Mouse (Mus musculus) CH12.LX (cell line): ENCODE results near the gene Dedd. TPM values are rescaled to one million over a fixed set of nuclear protein-coding genes. Genes with fewer than 3 reads are reported as not detected.

ENCODE experiments used
- DNase-seq: peaks from one replicate; pipeline ENCODE4 v3.0.0-alpha.2; 2013; ENCODE audit errors: extremely low read depth
- H3K27ac ChIP-seq: 2 replicates; pipeline ENCODE4 v1.5.1; 2012; ENCODE audit warnings: low read depth, mild to moderate bottlenecking, control low read depth, moderate library complexity; ENCODE audit not compliant: insufficient read depth
- H3K27me3 ChIP-seq: replicated peaks from 2 replicates; pipeline ENCODE3; 2012; ENCODE audit warnings: inconsistent platforms
- H3K36me3 ChIP-seq, 2 experiments: replicated peaks in 1 of 2; 2 replicates each; pipeline versions ENCODE3 to v1.6.1; 2012; ENCODE audit warnings: inconsistent platforms in 1 of 2, low read length in 1 of 2, mild to moderate bottlenecking in 1 of 2, mixed read lengths in 1 of 2, moderate library complexity in 1 of 2; ENCODE audit not compliant: control insufficient read depth in 1 of 2, insufficient read depth in 1 of 2
- H3K4me1 ChIP-seq, 2 experiments: 2 replicates each; pipeline ENCODE4 v1.6.1; 2012; ENCODE audit warnings: inconsistent platforms in 1 of 2, moderate library complexity in 1 of 2; ENCODE audit not compliant: insufficient read depth in 2 of 2, control insufficient read depth in 1 of 2
- H3K4me2 ChIP-seq: 2 replicates; pipeline ENCODE4 v1.6.1; 2012; ENCODE audit warnings: low read depth, mild to moderate bottlenecking, control low read depth; ENCODE audit not compliant: poor library complexity, insufficient read depth, severe bottlenecking
- H3K4me3 ChIP-seq, 3 experiments: fragments of 150-350 bp in 1 of 3; sonication (generic) in 1 of 3; replicated peaks in 1 of 3; 2 replicates each; pipeline versions ENCODE3 to v1.5.1; 2011 to 2012; ENCODE audit warnings: low read depth in 2 of 3, low read length in 2 of 3, mild to moderate bottlenecking in 2 of 3, moderate library complexity in 2 of 3, control low read depth in 1 of 3, improper control_type of control experiment in 1 of 3, inconsistent platforms in 1 of 3, mixed read lengths in 1 of 3; ENCODE audit not compliant: poor library complexity in 1 of 3
- H3K79me2 ChIP-seq: replicated peaks from 2 replicates; pipeline ENCODE4 v1.6.1; 2012; ENCODE audit warnings: mild to moderate bottlenecking, moderate library complexity; ENCODE audit not compliant: control insufficient read depth, poor library complexity, insufficient read depth, severe bottlenecking; ENCODE audit errors: extremely low read depth
- H3K9ac ChIP-seq: 2 replicates; pipeline ENCODE4 v1.6.1; 2012; ENCODE audit warnings: low read depth, mild to moderate bottlenecking, control low read depth, moderate library complexity; ENCODE audit not compliant: insufficient read depth
- H3K9me3 ChIP-seq: replicated peaks from 2 replicates; pipeline ENCODE3; 2012; ENCODE audit warnings: low read length, inconsistent platforms, mixed read lengths
- CHD1 ChIP-seq: IDR thresholded peaks from 2 replicates; pipeline ENCODE4 v1.6.1; 2012; ENCODE audit warnings: low read depth, low read length, improper control_type of control experiment, inconsistent platforms
- CHD2 ChIP-seq: IDR thresholded peaks from 2 replicates; pipeline ENCODE4 v1.6.1; 2011; ENCODE audit warnings: low read length, improper control_type of control experiment
- CTCF ChIP-seq, 2 experiments: IDR thresholded peaks in 1 of 2; conservative IDR thresholded peaks in 1 of 2; 2 replicates each; pipeline ENCODE4 v1.5.1; 2011 to 2012; ENCODE audit warnings: low read depth in 2 of 2, low read length in 2 of 2, improper control_type of control experiment in 1 of 2, inconsistent platforms in 1 of 2, mild to moderate bottlenecking in 1 of 2, moderate library complexity in 1 of 2
- GABPA ChIP-seq: IDR thresholded peaks from 2 replicates; pipeline ENCODE4 v1.6.1; 2012; ENCODE audit warnings: low read depth, low read length, improper control_type of control experiment, inconsistent platforms; ENCODE audit not compliant: insufficient replicate concordance
- MAX ChIP-seq: IDR thresholded peaks from 2 replicates; pipeline ENCODE4 v1.6.1; 2011; ENCODE audit warnings: low read length, improper control_type of control experiment
- MYC ChIP-seq: IDR thresholded peaks from 2 replicates; pipeline ENCODE4 v1.6.1; 2011; ENCODE audit warnings: low read depth, mild to moderate bottlenecking, improper control_type of control experiment, low read length
- NRF1 ChIP-seq: IDR thresholded peaks from 2 replicates; pipeline ENCODE4 v1.6.1; 2014; ENCODE audit warnings: low read depth, mild to moderate bottlenecking, inconsistent platforms, low read length, improper control_type of control experiment, moderate library complexity
- POLR2A ChIP-seq: IDR thresholded peaks from 2 replicates; pipeline ENCODE4 v1.6.1; 2011; ENCODE audit warnings: low read depth, mild to moderate bottlenecking, improper control_type of control experiment, low read length
- SIN3A ChIP-seq: IDR thresholded peaks from 2 replicates; pipeline ENCODE4 v1.6.1; 2012; ENCODE audit warnings: low read length, improper control_type of control experiment, inconsistent platforms
- USF1 ChIP-seq: IDR thresholded peaks from 2 replicates; pipeline ENCODE4 v1.6.1; 2014; ENCODE audit warnings: low read depth, mild to moderate bottlenecking, inconsistent platforms, low read length, improper control_type of control experiment
- ZC3H11A ChIP-seq: IDR thresholded peaks from 2 replicates; pipeline ENCODE4 v1.6.1; 2012; ENCODE audit warnings: low read depth, mild to moderate bottlenecking, inconsistent platforms, low read length, improper control_type of control experiment
- ZMIZ1 ChIP-seq: IDR thresholded peaks from 2 replicates; pipeline ENCODE4 v1.6.1; 2012; ENCODE audit warnings: low read depth, mild to moderate bottlenecking, inconsistent platforms, low read length, improper control_type of control experiment
- dilution Hi-C: fragments of 300-500 bp; cut with MboI; formaldehyde crosslinking; loops from 2 replicates; pipeline ENCODE4 v1.14.3; 2020; ENCODE audit warnings: low sequenced_read_pairs; ENCODE audit not compliant: extremely low pct_unique_long_range_greater_than_20kb, extremely low pct_ligation_motif_present
- in situ Hi-C: fragments of 300-500 bp; cut with MboI; formaldehyde crosslinking; loops from 3 replicates; pipeline ENCODE4 v1.14.3; 2019; ENCODE audit warnings: low sequenced_read_pairs, low pct_ligation_motif_present, low pct_unique_long_range_greater_than_20kb, mixed read lengths
- polyA plus RNA-seq: library from polyadenylated mRNA; unstranded; fragments of >175 nt; gene quantifications from 2 replicates; pipeline ENCODE4 v1.2.1, GENCODE M21; 2012; ENCODE audit warnings: low read depth; ENCODE audit not compliant: insufficient read length
- total RNA-seq, 2 experiments: library from RNA; depleted of rRNA; stranded (reverse); fragments of 300-350 nt in 1 of 2; fragments of >200 nt in 1 of 2; gene quantifications; 2 replicates each; pipeline ENCODE4 v1.2.3; 2012 to 2014

Gene Dedd
- total and polyA plus RNA-seq, 3 experiments: 14.5 to 34.5 (median 21.5) TPM

GRCm38 (mm10) chr1:171282086-171282805 is 46.7 kb upstream of the Dedd start:
- Histone ChIP-seq H3K27ac (no peak overlapping the region), H3K9me3 (no peaks in the 10 kb centered on the region), H3K4me2 (peak overlapping the region; percentile 70; the same call in 1 of the 2 replicates), H3K27me3 (no peaks in the 10 kb centered on the region), H3K4me3 (peak overlapping the region in 1 of 3 experiments; percentile 59), H3K79me2 (0 out of 2 replicates have a peak, but pooled peaks cover 3% of the 10 kb centered on the region), H3K9ac (peak overlapping the region; percentile 77; the same call in 1 of the 2 replicates), H3K36me3 (peaks cover 35 to 67% of the 10 kb centered on the region in 2 experiments), H3K4me1 (peaks cover 0 to 37% of the 10 kb centered on the region in 2 experiments; a peak in 2 of 4 replicates)
- dilution Hi-C loops: no loop called here
- in situ Hi-C loops: no loop called here
- DNase-seq: no peak
- TF ChIP-seq GABPA (no peak), NRF1 (no peak), CHD2 (no peak), MYC (no peak), CTCF (conservative IDR thresholded peaks at IDR 0.05 in 1 of 2, IDR thresholded peaks at IDR 0.05 in 1 of 2; ENCODE audit: low read depth in 2 of 2, low read length in 2 of 2) (no peak), SIN3A (no peak)

GRCm38 (mm10) chr1:171283188-171284160 is 45.5 kb upstream of the Dedd start:
- peaks cover 24 to 61% of the 10 kb centered on the region in 2 experiments for H3K36me3 ChIP-seq
- H3K9ac ChIP-seq: no peak overlapping the region
- H3K4me1 ChIP-seq: peaks cover 5 to 43% of the 10 kb centered on the region in 2 experiments; a peak in 3 of 4 replicates
- no peak for DNase-seq
- no peak for TF ChIP-seq USF1
- TF ChIP-seq CHD2: no peak
- TF ChIP-seq CHD1: no peak
- no peak for TF ChIP-seq POLR2A
- no peak for TF ChIP-seq ZMIZ1
- TF ChIP-seq MAX: no peak
- TF ChIP-seq ZC3H11A: no peak
- no peak for TF ChIP-seq NRF1
- H3K79me2 ChIP-seq: 0 out of 2 replicates have a peak, but pooled peaks cover 3% of the 10 kb centered on the region
- no peak overlapping the region for H3K4me3 ChIP-seq
- in situ Hi-C loops (no loop called here), dilution Hi-C loops (no loop called here)
- H3K4me2 ChIP-seq: no peak overlapping the region
- H3K9me3 ChIP-seq: no peaks in the 10 kb centered on the region
- no peaks in the 10 kb centered on the region for H3K27me3 ChIP-seq
- no peak overlapping the region for H3K27ac ChIP-seq
